Mouse (Mus musculus): ENCODE measurements at regions not wholly inside any gene's neighbourhood (a gene's known extent, or its start where the extent isn't known, plus 50 kb on each side); places are given as distances from the start of the nearest gene placed in this dataset.

- dilution Hi-C loops (cut with MboI; ENCODE audit: extremely low pct_ligation_motif_present, extremely low pct_unique_long_range_greater_than_20kb, low sequenced_read_pairs) = no loop called here
- Histone ChIP-seq H3K27ac (ENCODE audit: insufficient read depth, low read depth) (no peak overlapping the region), H3K79me2 (replicated peaks; ENCODE audit: control insufficient read depth, extremely low read depth, insufficient read depth, poor library complexity, severe bottlenecking) (no peaks in the 10 kb centered on the region), H3K9me3 (replicated peaks; ENCODE audit: low read length) (peaks cover 65% of the 10 kb centered on the region), H3K27me3 (replicated peaks) (no peaks in the 10 kb centered on the region), H3K4me2 (ENCODE audit: insufficient read depth, low read depth, poor library complexity, severe bottlenecking) (no peak overlapping the region), H3K36me3 (replicated peaks in 1 of 2; ENCODE audit: control insufficient read depth in 1 of 2, insufficient read depth in 1 of 2, low read length in 1 of 2) (no peaks in the 10 kb centered on the region), H3K4me3 (replicated peaks in 1 of 3; ENCODE audit: low read depth in 2 of 3, low read length in 2 of 3, poor library complexity in 1 of 3) (no peak overlapping the region), H3K9ac (ENCODE audit: insufficient read depth, low read depth) (no peak overlapping the region), H3K4me1 (ENCODE audit: control insufficient read depth in 1 of 2, insufficient read depth in 2 of 2) (no peaks in the 10 kb centered on the region)
- DNase-seq (ENCODE audit: extremely low read depth) = no peak
- TF ChIP-seq ETS1 (conservative IDR thresholded peaks at IDR 0.05; ENCODE audit: low read depth, low read length) (no peak), MAZ (IDR thresholded peaks at IDR 0.05; ENCODE audit: low read depth, low read length) (no peak), ZNF384 (IDR thresholded peaks at IDR 0.05; ENCODE audit: low read depth, low read length) (no peak), SMC3 (IDR thresholded peaks at IDR 0.05; ENCODE audit: low read depth, low read length) (no peak), RCOR1 (conservative IDR thresholded peaks at IDR 0.05; ENCODE audit: low read depth, low read length) (no peak), POLR2AphosphoS2 (IDR thresholded peaks at IDR 0.05; ENCODE audit: low read depth, low read length) (no peak), E2F4 (IDR thresholded peaks at IDR 0.05; ENCODE audit: insufficient replicate concordance, low read depth, low read length) (no peak), JUND (conservative IDR thresholded peaks at IDR 0.05; ENCODE audit: low read depth, low read length) (no peak), BHLHE40 (IDR thresholded peaks at IDR 0.05; ENCODE audit: low read depth, low read length) (no peak), USF1 (IDR thresholded peaks at IDR 0.05; ENCODE audit: low read depth, low read length) (no peak), TBP (conservative IDR thresholded peaks at IDR 0.05; ENCODE audit: low read depth, low read length) (no peak), MXI1 (IDR thresholded peaks at IDR 0.05; ENCODE audit: low read depth, low read length) (no peak), MAFK (IDR thresholded peaks at IDR 0.05; ENCODE audit: insufficient replicate concordance, low read length) (no peak), ZMIZ1 (IDR thresholded peaks at IDR 0.05; ENCODE audit: low read depth, low read length) (no peak), IRF4 (IDR thresholded peaks at IDR 0.05; ENCODE audit: low read depth, low read length) (no peak), TCF12 (IDR thresholded peaks at IDR 0.05; ENCODE audit: low read depth, low read length) (no peak), MAX (IDR thresholded peaks at IDR 0.05; ENCODE audit: low read length) (no peak), GABPA (IDR thresholded peaks at IDR 0.05; ENCODE audit: insufficient replicate concordance, low read depth, low read length) (no peak), RAD21 (IDR thresholded peaks at IDR 0.05; ENCODE audit: low read depth, low read length) (no peak)
- in situ Hi-C loops (cut with MboI; ENCODE audit: low pct_ligation_motif_present, low pct_unique_long_range_greater_than_20kb, low sequenced_read_pairs) = no loop called here
Observed at GRCm38 (mm10) chr16:76130486-76130885, 108.4 kb upstream of the Samsn1 start.

- H3K27ac ChIP-seq (ENCODE audit: insufficient read depth, low read depth) = no peak overlapping the region
- H3K4me3 ChIP-seq (replicated peaks in 1 of 3; ENCODE audit: low read depth in 2 of 3, low read length in 2 of 3, poor library complexity in 1 of 3) = no peak overlapping the region
- H3K36me3 ChIP-seq (replicated peaks in 1 of 2; ENCODE audit: control insufficient read depth in 1 of 2, insufficient read depth in 1 of 2, low read length in 1 of 2) = no peaks in the 10 kb centered on the region
- TF ChIP-seq RCOR1 (conservative IDR thresholded peaks at IDR 0.05; ENCODE audit: low read depth, low read length) = no peak
- peak in 1 of 2 experiments; percentile 59; a peak in 2 of 4 replicates for TF ChIP-seq CTCF (conservative IDR thresholded peaks at IDR 0.05 in 1 of 2, IDR thresholded peaks at IDR 0.05 in 1 of 2; ENCODE audit: low read depth in 2 of 2, low read length in 2 of 2)
- peak; percentile 59 for TF ChIP-seq RAD21 (IDR thresholded peaks at IDR 0.05; ENCODE audit: low read depth, low read length)
- no peak for TF ChIP-seq GABPA (IDR thresholded peaks at IDR 0.05; ENCODE audit: insufficient replicate concordance, low read depth, low read length)
- no peak for TF ChIP-seq ETS1 (conservative IDR thresholded peaks at IDR 0.05; ENCODE audit: low read depth, low read length)
- peak; percentile 65 for TF ChIP-seq SMC3 (IDR thresholded peaks at IDR 0.05; ENCODE audit: low read depth, low read length)
- TF ChIP-seq PAX5 (IDR thresholded peaks at IDR 0.05; ENCODE audit: low read length) = no peak
- peaks cover 69% of the 10 kb centered on the region for H3K9me3 ChIP-seq (replicated peaks; ENCODE audit: low read length)
- in situ Hi-C loops (cut with MboI; ENCODE audit: low pct_ligation_motif_present, low pct_unique_long_range_greater_than_20kb, low sequenced_read_pairs) (no loop called here), dilution Hi-C loops (cut with MboI; ENCODE audit: extremely low pct_ligation_motif_present, extremely low pct_unique_long_range_greater_than_20kb, low sequenced_read_pairs) (no loop called here)
- DNase-seq (ENCODE audit: extremely low read depth) = peak; percentile 11
- no peaks in the 10 kb centered on the region for H3K4me1 ChIP-seq (ENCODE audit: control insufficient read depth in 1 of 2, insufficient read depth in 2 of 2)
- H3K79me2 ChIP-seq (replicated peaks; ENCODE audit: control insufficient read depth, extremely low read depth, insufficient read depth, poor library complexity, severe bottlenecking) = no peaks in the 10 kb centered on the region
- no peak overlapping the region for H3K9ac ChIP-seq (ENCODE audit: insufficient read depth, low read depth)
- no peaks in the 10 kb centered on the region for H3K27me3 ChIP-seq (replicated peaks)
- no peak overlapping the region for H3K4me2 ChIP-seq (ENCODE audit: insufficient read depth, low read depth, poor library complexity, severe bottlenecking)
Observed at GRCm38 (mm10) chr16:76129982-76130381, 107.9 kb upstream of the Samsn1 start.
